Mouse (Mus musculus): ENCODE measurements around the gene Susd4. TPM values are rescaled to one million over a fixed set of nuclear protein-coding genes. Genes with fewer than 3 reads are reported as not detected.

Gene Susd4
- polyA plus RNA-seq, 1 experiment from 2014 or later, result 26.0 TPM

- no peak for TF ChIP-seq CTCF (IDR thresholded peaks at IDR 0.05; ENCODE audit: low read depth)
- no peaks in the 10 kb centered on the region for H3K4me1 ChIP-seq (replicated peaks; ENCODE audit: insufficient read depth, low read length)
- no peak overlapping the region for H3K27ac ChIP-seq
- no peaks in the 10 kb centered on the region for H3K36me3 ChIP-seq (ENCODE audit: insufficient read depth, low read length)
- H3K9me3 ChIP-seq (replicated peaks; ENCODE audit: low read length), result no peaks in the 10 kb centered on the region
- 76% methylated on average over 13 of the region's 13 CpGs for whole genome bisulfite sequencing
- H3K4me3 ChIP-seq (replicated peaks; ENCODE audit: low read depth, low read length), result no peak overlapping the region
- no peak for DNase-seq (ENCODE audit: low spot score)
- ATAC-seq (replicated peaks; ENCODE audit: low FRiP score, low read depth), result no peak
- H3K9ac ChIP-seq (ENCODE audit: low read depth, low read length), result no peak overlapping the region
- no peak overlapping the region for H3K4me2 ChIP-seq (ENCODE audit: low read length)
- H3K27me3 ChIP-seq (ENCODE audit: insufficient read depth, low read length), result no peaks in the 10 kb centered on the region
These were observed 93.0 kb downstream of the Susd4 start for GRCm38 (mm10) chr1:182856636-182857035.

GRCm38 (mm10) chr1:182861671-182862358 lies 98.2 kb downstream of the Susd4 start:
- no peak overlapping the region for H3K27ac ChIP-seq
- H3K27me3 ChIP-seq (ENCODE audit: insufficient read depth, low read length), result no peaks in the 10 kb centered on the region
- H3K9me3 ChIP-seq (replicated peaks; ENCODE audit: low read length), result no peaks in the 10 kb centered on the region
- 0 out of 2 replicates have a peak, but pooled peaks cover 3% of the 10 kb centered on the region for H3K4me1 ChIP-seq (replicated peaks; ENCODE audit: insufficient read depth, low read length)
- DNase-seq (ENCODE audit: low spot score) (peak; percentile 76), ATAC-seq (replicated peaks; ENCODE audit: low FRiP score, low read depth) (peak; percentile 80)
- H3K9ac ChIP-seq (ENCODE audit: low read depth, low read length), result no peak overlapping the region
- no peak overlapping the region for H3K4me2 ChIP-seq (ENCODE audit: low read length)
- H3K4me3 ChIP-seq (replicated peaks; ENCODE audit: low read depth, low read length), result no peak overlapping the region
- H3K36me3 ChIP-seq (ENCODE audit: insufficient read depth, low read length), result no peaks in the 10 kb centered on the region
- TF ChIP-seq CTCF (IDR thresholded peaks at IDR 0.05; ENCODE audit: low read depth), result no peak
- WGBS, result 19% methylated on average over 7 of the region's 7 CpGs

GRCm38 (mm10) chr1:182863396-182863795 lies 99.7 kb downstream of the Susd4 start:
- H3K4me1 ChIP-seq (replicated peaks; ENCODE audit: insufficient read depth, low read length), result 0 out of 2 replicates have a peak, but pooled peaks cover 3% of the 10 kb centered on the region
- no peaks in the 10 kb centered on the region for H3K36me3 ChIP-seq (ENCODE audit: insufficient read depth, low read length)
- no peaks in the 10 kb centered on the region for H3K9me3 ChIP-seq (replicated peaks; ENCODE audit: low read length)
- no peak overlapping the region for H3K9ac ChIP-seq (ENCODE audit: low read depth, low read length)
- DNase-seq (ENCODE audit: low spot score) (peak; percentile 23), ATAC-seq (replicated peaks; ENCODE audit: low FRiP score, low read depth) (peak; percentile 57; the same call in 1 of the 2 replicates)
- H3K4me3 ChIP-seq (replicated peaks; ENCODE audit: low read depth, low read length), result no peak overlapping the region
- 58% methylated on average over 6 of the region's 6 CpGs for WGBS
- no peak for TF ChIP-seq CTCF (IDR thresholded peaks at IDR 0.05; ENCODE audit: low read depth)
- no peaks in the 10 kb centered on the region for H3K27me3 ChIP-seq (ENCODE audit: insufficient read depth, low read length)
- H3K4me2 ChIP-seq (ENCODE audit: low read length), result no peak overlapping the region
- H3K27ac ChIP-seq, result no peak overlapping the region

- TF ChIP-seq CTCF (IDR thresholded peaks at IDR 0.05; ENCODE audit: low read depth), result no peak
- DNase-seq (ENCODE audit: low spot score) (no peak), ATAC-seq (replicated peaks; ENCODE audit: low FRiP score, low read depth) (no peak)
- H3K4me1 ChIP-seq (replicated peaks; ENCODE audit: insufficient read depth, low read length), result peaks cover 4% of the 10 kb centered on the region; the same call in 1 of the 2 replicates
- H3K27me3 ChIP-seq (ENCODE audit: insufficient read depth, low read length), result no peaks in the 10 kb centered on the region
- 82% methylated on average over 3 of the region's 3 CpGs for WGBS
- no peaks in the 10 kb centered on the region for H3K9me3 ChIP-seq (replicated peaks; ENCODE audit: low read length)
- no peak overlapping the region for H3K4me3 ChIP-seq (replicated peaks; ENCODE audit: low read depth, low read length)
- no peak overlapping the region for H3K4me2 ChIP-seq (ENCODE audit: low read length)
- no peak overlapping the region for H3K9ac ChIP-seq (ENCODE audit: low read depth, low read length)
- no peaks in the 10 kb centered on the region for H3K36me3 ChIP-seq (ENCODE audit: insufficient read depth, low read length)
- no peak overlapping the region for H3K27ac ChIP-seq
These were observed 104.2 kb downstream of the Susd4 start for GRCm38 (mm10) chr1:182867886-182868285.

DNA sequence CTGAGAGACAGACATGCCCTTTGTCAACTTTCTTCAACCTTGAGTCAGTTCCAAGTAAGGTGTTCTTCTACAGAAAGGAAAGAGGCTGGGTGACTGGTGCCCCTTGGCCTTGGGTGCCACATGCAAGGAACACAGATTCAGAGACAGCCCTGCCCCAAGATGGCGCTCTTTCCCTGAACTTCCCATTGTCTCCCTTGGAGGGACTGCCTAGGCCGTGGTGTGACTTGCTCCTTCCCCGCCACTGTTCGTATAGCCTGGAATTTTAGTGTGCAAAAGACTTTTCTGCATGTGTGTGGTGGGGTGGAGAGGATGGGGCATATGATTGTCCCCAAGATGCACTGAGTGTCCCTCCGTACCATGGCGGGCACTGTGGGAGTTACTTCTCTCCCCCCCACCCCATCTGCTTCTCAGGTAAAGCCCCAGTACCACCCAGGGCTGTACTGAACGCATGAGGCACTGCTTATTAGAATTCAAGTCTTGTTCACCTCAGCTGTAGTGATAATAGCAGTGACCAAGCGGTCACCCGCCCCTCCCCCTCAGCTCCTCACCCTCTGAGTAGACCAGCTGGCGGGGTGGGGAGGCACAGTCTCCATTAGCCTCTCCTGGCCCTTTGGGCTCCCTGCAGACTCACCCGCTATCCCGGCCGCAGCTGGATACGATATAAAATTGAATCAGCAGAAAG lies 104.9 kb downstream of the Susd4 start:
- ATAC-seq (replicated peaks; ENCODE audit: low FRiP score, low read depth), result no peak
- peaks cover 4% of the 10 kb centered on the region; the same call in 1 of the 2 replicates for H3K4me1 ChIP-seq (replicated peaks; ENCODE audit: insufficient read depth, low read length)
- no peak overlapping the region for H3K9ac ChIP-seq (ENCODE audit: low read depth, low read length)
- TF ChIP-seq CTCF (IDR thresholded peaks at IDR 0.05; ENCODE audit: low read depth), result peak; percentile 50; the same call in 1 of the 2 replicates
- no peaks in the 10 kb centered on the region for H3K36me3 ChIP-seq (ENCODE audit: insufficient read depth, low read length)
- WGBS, result 77% methylated on average over 14 of the region's 14 CpGs
- H3K4me2 ChIP-seq (ENCODE audit: low read length), result no peak overlapping the region
- H3K27me3 ChIP-seq (ENCODE audit: insufficient read depth, low read length), result no peaks in the 10 kb centered on the region
- H3K27ac ChIP-seq, result no peak overlapping the region
- no peaks in the 10 kb centered on the region for H3K9me3 ChIP-seq (replicated peaks; ENCODE audit: low read length)
- no peak overlapping the region for H3K4me3 ChIP-seq (replicated peaks; ENCODE audit: low read depth, low read length)
- no peak for DNase-seq (ENCODE audit: low spot score)

DNA sequence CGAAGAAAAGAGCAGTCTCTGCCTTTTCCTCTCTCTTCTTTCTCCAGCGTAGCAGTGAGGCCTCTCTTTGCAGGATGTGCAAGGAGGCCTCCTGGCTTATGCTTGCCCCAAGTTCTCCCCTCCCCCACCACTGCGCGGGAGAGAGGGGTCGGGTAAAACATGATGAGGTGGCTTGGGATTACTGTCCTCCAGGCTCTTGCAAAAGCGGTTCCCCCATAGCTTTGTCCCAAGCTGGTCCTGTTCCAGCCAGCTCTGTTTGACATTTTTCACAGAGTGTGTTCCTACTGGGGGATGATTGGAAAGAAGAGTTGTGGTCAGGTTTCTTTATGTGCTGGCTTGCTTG lies 105.4 kb downstream of the Susd4 start:
- Histone ChIP-seq H3K36me3 (ENCODE audit: insufficient read depth, low read length) (no peaks in the 10 kb centered on the region), H3K9ac (ENCODE audit: low read depth, low read length) (no peak overlapping the region), H3K27ac (no peak overlapping the region), H3K27me3 (ENCODE audit: insufficient read depth, low read length) (no peaks in the 10 kb centered on the region), H3K4me1 (replicated peaks; ENCODE audit: insufficient read depth, low read length) (peaks cover 4% of the 10 kb centered on the region; the same call in 1 of the 2 replicates), H3K9me3 (replicated peaks; ENCODE audit: low read length) (no peaks in the 10 kb centered on the region), H3K4me2 (ENCODE audit: low read length) (no peak overlapping the region), H3K4me3 (replicated peaks; ENCODE audit: low read depth, low read length) (no peak overlapping the region)
- no peak for TF ChIP-seq CTCF (IDR thresholded peaks at IDR 0.05; ENCODE audit: low read depth)
- WGBS, result 56% methylated on average over 6 of the region's 6 CpGs
- no peak for DNase-seq (ENCODE audit: low spot score)
- ATAC-seq (replicated peaks; ENCODE audit: low FRiP score, low read depth), result no peak
